Mouse (Mus musculus): ENCODE results near the gene Glp2r.

The Glp2r gene

GRCm38 (mm10) chr11:67636905-67637586 lies 133.9 kb downstream of the Glp2r start:
- DNase-seq (ENCODE audit: low read depth, low spot score), result no peak

- no peak for DNase-seq (ENCODE audit: low read depth, low spot score)
Observed at GRCm38 (mm10) chr11:67636201-67636600, 134.8 kb downstream of the Glp2r start.

GRCm38 (mm10) chr11:67633620-67634229 lies 137.2 kb downstream of the Glp2r start:
- DNase-seq (ENCODE audit: low read depth, low spot score), result no peak

- DNase-seq (ENCODE audit: low read depth, low spot score), result no peak
Observed at GRCm38 (mm10) chr11:67632906-67633305, 138.0 kb downstream of the Glp2r start.

- no peak for DNase-seq (ENCODE audit: low read depth, low spot score)
Observed at GRCm38 (mm10) chr11:67628522-67628921, 142.4 kb downstream of the Glp2r start.

GRCm38 (mm10) chr11:67627179-67627578 lies 143.8 kb downstream of the Glp2r start:
- DNase-seq (ENCODE audit: low read depth, low spot score), result no peak

GRCm38 (mm10) chr11:67622340-67622739 lies 148.6 kb downstream of the Glp2r start:
- no peak for DNase-seq (ENCODE audit: low read depth, low spot score)

GRCm38 (mm10) chr11:67616557-67617239 lies 154.3 kb downstream of the Glp2r start:
- no peak for DNase-seq (ENCODE audit: low read depth, low spot score)

GRCm38 (mm10) chr11:67612158-67612839 lies 158.7 kb downstream of the Glp2r start:
- DNase-seq (ENCODE audit: low read depth, low spot score), result no peak
